Mouse (Mus musculus): ENCODE data around the gene Olfr571.

Gene Olfr571

GRCm38 (mm10) chr7:102917032-102917875, at the start of gene Olfr571:
Gene Olfr571, minus strand, starts transcription at chr7:102917536.
- DNase-seq (ENCODE audit: low read depth): no peak

- DNase-seq (ENCODE audit: low read depth): no peak
Measured at GRCm38 (mm10) chr7:102962360-102962759, 45.0 kb upstream of the Olfr571 start, which contains the start of gene Olfr576. Gene Olfr576, plus strand, starts transcription at chr7:102962660.

GRCm38 (mm10) chr7:102958593-102958992, 41.3 kb upstream of the Olfr571 start, which contains the start of gene Olfr575:
Gene Olfr575, minus strand, starts transcription at chr7:102958775.
- peak; percentile 2 for DNase-seq (ENCODE audit: low read depth)

GRCm38 (mm10) chr7:102958137-102958536, 40.8 kb upstream of the Olfr571 start:
- DNase-seq (ENCODE audit: low read depth): no peak

GRCm38 (mm10) chr7:102950732-102951131, 33.4 kb upstream of the Olfr571 start:
- no peak for DNase-seq (ENCODE audit: low read depth)

- DNase-seq (ENCODE audit: low read depth): no peak
Measured at GRCm38 (mm10) chr7:102948167-102948566, 30.8 kb upstream of the Olfr571 start, which contains the start of gene Olfr574. Gene Olfr574, plus strand, starts transcription at chr7:102948467.

- no peak for DNase-seq (ENCODE audit: low read depth)
Measured at GRCm38 (mm10) chr7:102943417-102943816, 26.1 kb upstream of the Olfr571 start.

GRCm38 (mm10) chr7:102942475-102942874, 25.1 kb upstream of the Olfr571 start, which contains the start of gene Olfr573-ps1:
Gene Olfr573-ps1, minus strand, starts transcription at chr7:102942575.
- DNase-seq (ENCODE audit: low read depth): no peak

- DNase-seq (ENCODE audit: low read depth): no peak
Measured at GRCm38 (mm10) chr7:102927105-102927504, 9.8 kb upstream of the Olfr571 start.

- DNase-seq (ENCODE audit: low read depth): no peak
Measured at GRCm38 (mm10) chr7:102924109-102924508, 6.8 kb upstream of the Olfr571 start, which contains the start of gene Olfr572. Gene Olfr572, plus strand, starts transcription at chr7:102924409.

GRCm38 (mm10) chr7:102919632-102920031, 2.3 kb upstream of the Olfr571 start:
- peak; percentile 71 for DNase-seq (ENCODE audit: low read depth)

GRCm38 (mm10) chr7:102916405-102916804, 931 bp downstream of the Olfr571 start:
- no peak for DNase-seq (ENCODE audit: low read depth)

- no peak for DNase-seq (ENCODE audit: low read depth)
Measured at GRCm38 (mm10) chr7:102915261-102915660, 2.1 kb downstream of the Olfr571 start.

- DNase-seq (ENCODE audit: low read depth): no peak
Measured at GRCm38 (mm10) chr7:102890782-102891181, 26.6 kb downstream of the Olfr571 start, which contains the start of gene Olfr569. Gene Olfr569, minus strand, starts transcription at chr7:102890882.

- no peak for DNase-seq (ENCODE audit: low read depth)
Measured at GRCm38 (mm10) chr7:102876822-102877221, 40.5 kb downstream of the Olfr571 start, which contains the start of gene Olfr568. Gene Olfr568, plus strand, starts transcription at chr7:102877122.

GRCm38 (mm10) chr7:102858665-102859064, 58.7 kb downstream of the Olfr571 start, which contains the start of gene Olfr566:
Gene Olfr566, minus strand, starts transcription at chr7:102858765.
- DNase-seq (ENCODE audit: low read depth): no peak

GRCm38 (mm10) chr7:102855807-102856206, 61.5 kb downstream of the Olfr571 start:
- DNase-seq (ENCODE audit: low read depth): no peak

Measured in 416B (cell line).